14 mouse cellular contexts compared by ENCODE assay signal in the genomic region with DNA sequence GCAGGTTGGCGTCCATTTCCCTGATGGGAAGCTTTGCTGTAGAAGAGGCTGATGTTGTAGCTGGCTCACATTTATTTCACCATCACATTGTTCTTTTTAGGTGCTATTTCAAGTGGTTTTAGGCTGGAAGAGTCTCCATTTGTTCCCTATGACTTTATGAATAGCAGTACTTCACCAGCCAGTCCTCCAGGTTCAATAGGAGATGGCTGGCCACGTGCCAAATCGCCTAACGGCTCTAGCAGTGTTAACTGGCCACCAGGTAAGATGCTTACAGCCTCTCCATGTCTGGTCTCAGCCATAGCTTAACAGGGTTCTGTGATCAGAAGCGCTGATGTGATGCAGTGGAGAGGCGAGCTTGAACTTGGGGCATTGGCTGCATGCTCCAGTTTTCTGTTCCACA. TPM values are rescaled to one million over a fixed set of nuclear protein-coding genes. Genes with fewer than 3 reads are reported as not detected.
"Had no signal": no experiment of that assay in that cellular context is flagged by ENCODE, and none has a peak within 500 bp of the region (broad histone marks: within the 10 kb centered on the region; RNA-seq: fewer than 3 reads in every experiment).

No protein-coding gene starts in this region.

- H3K27me3 ChIP-seq: limb, embryonic 15.5 days; liver, embryonic 15.5 days; lung, embryonic 15.5 days; midbrain, embryonic 12.5 days; neural tube, embryonic 12.5 days; stomach, embryonic 15.5 days had no signal

- DNase-seq: kidney, adult 11 months; kidney, postnatal 10 days; thymus, adult 2 months; thymus, postnatal 25 days had no signal

- H3K4me2 ChIP-seq: limb, embryonic 15.5 days; liver, embryonic 15.5 days; lung, embryonic 15.5 days; midbrain, embryonic 12.5 days; neural tube, embryonic 12.5 days; stomach, embryonic 15.5 days had no signal

- H3K4me3 ChIP-seq: left cerebral cortex, adult 2 months; limb, embryonic 15.5 days; liver, embryonic 15.5 days; lung, embryonic 15.5 days; midbrain, embryonic 12.5 days; myocyte; neural tube, embryonic 12.5 days; stomach, embryonic 15.5 days had no signal

- H3K9ac ChIP-seq: limb, embryonic 15.5 days; liver, embryonic 15.5 days; lung, embryonic 15.5 days; midbrain, embryonic 12.5 days; neural tube, embryonic 12.5 days; stomach, embryonic 15.5 days had no signal

- H3K4me1 ChIP-seq: limb, embryonic 15.5 days; lung, embryonic 15.5 days; midbrain, embryonic 12.5 days; neural tube, embryonic 12.5 days; stomach, embryonic 15.5 days had no signal

- H3K9me3 ChIP-seq: limb, embryonic 15.5 days; liver, embryonic 15.5 days; lung, embryonic 15.5 days; midbrain, embryonic 12.5 days; neural tube, embryonic 12.5 days; stomach, embryonic 15.5 days had no signal

- H3K27ac ChIP-seq: left cerebral cortex, adult 2 months; limb, embryonic 15.5 days; liver, embryonic 15.5 days; lung, embryonic 15.5 days; midbrain, embryonic 12.5 days; neural tube, embryonic 12.5 days; stomach, embryonic 15.5 days had no signal

RNA-seq across cellular contexts. Expression of gene Slc5a11, which starts 28.1 kb away (rescaled TPM):
- total RNA-seq: megakaryocyte-erythroid progenitor cell, adult 5-6 weeks had no signal
- polyA plus RNA-seq: limb, embryonic 11.5 days; limb, embryonic 15.5 days; myocyte had no signal
